Mouse (Mus musculus): ENCODE results near the gene Gtse1.

- TF ChIP-seq CTCF (IDR thresholded peaks at IDR 0.05; ENCODE audit: low read depth, low read length) (peak; percentile 23; the same call in 1 of the 2 replicates), TAL1 (conservative IDR thresholded peaks at IDR 0.05; ENCODE audit: low read depth, low read length) (no peak), GATA1 (IDR thresholded peaks at IDR 0.05; ENCODE audit: borderline replicate concordance, low read length) (no peak), POLR2AphosphoS5 (IDR thresholded peaks at IDR 0.05; ENCODE audit: insufficient replicate concordance, low read depth, low read length) (no peak)
Observed at GRCm38 (mm10) chr15:85913605-85914004, 54.1 kb downstream of the Gtse1 start.
